Mouse (Mus musculus) cerebellum, postnatal 4 days (tissue): Measurements from ENCODE around the gene Fam198a.
A peak's percentile ranks its signal among the peaks of the same experiment; 100 is the strongest.
"Not testable (repeated sequence)": the region's sequence is repeated elsewhere in the genome, so short reads cannot be mapped to it uniquely, and the experiment has no call there.

Source experiments
- DNase-seq, 2 experiments: peaks; one replicate each; pipeline ENCODE4 v3.0.0; 2022; ENCODE audit warnings: low spot score in 2 of 2, mixed read lengths in 1 of 2

Fam198a gene

DNA sequence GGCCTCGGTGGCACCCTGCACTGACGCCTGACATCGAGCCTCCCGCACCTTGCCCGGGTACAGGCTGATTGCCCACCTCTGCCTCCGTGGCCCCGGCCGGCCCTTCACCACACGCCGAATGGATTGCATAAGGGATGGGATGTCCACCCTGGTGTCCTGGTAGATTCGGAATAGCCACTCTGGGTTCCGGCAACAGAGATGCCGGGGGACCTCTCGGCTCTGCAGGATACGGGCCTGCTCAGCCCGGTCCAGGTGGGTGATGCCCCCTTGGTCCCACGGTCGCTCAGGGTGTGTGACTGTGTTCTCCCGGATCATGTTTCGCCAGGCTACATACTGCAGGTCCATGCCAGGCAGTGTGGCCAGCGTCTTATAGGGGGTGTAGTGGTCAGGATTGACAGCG lies 31.4 kb downstream of the Fam198a start:
- no peak for DNase-seq

DNA sequence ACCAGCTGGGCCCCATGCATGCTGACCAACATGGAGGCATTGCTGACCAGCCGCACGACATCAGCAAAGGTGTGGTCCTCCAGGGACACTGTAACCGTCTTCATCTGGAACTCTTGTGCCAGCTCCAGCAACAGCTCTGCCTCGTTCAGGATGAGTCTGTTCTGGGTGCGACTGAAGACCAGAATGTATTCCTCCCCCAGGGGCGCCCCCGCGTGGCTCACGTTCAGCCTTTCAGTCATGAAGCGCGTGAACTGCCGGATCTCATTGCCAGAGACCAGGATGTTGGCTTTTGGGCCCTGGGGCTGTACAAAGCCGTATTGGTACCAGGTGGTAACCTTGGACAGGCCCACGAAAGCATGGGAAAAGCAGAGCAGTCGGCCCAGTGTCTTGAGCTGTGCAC lies 31.9 kb downstream of the Fam198a start:
- DNase-seq, result no peak

DNA sequence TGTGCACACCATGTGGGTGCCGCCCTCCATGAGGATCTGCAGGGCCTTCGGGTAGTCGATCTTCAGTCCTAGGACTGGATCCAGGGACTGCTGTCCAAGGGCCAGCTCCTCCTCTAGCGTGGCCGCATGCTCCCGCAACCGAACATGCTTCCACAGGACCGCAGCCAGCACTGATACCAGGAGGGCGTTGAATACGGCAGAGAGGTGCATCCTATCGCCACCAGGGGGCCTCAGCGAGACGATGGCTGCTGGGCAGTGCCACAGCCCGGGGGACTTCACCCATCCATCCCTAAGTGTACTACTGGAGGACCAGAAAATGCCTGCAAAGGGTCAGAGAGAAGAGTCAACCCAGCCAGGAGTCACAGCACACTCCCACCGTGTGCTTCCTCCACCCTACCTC lies 32.7 kb downstream of the Fam198a start:
- peak; percentile 70 to 86 for DNase-seq

DNA sequence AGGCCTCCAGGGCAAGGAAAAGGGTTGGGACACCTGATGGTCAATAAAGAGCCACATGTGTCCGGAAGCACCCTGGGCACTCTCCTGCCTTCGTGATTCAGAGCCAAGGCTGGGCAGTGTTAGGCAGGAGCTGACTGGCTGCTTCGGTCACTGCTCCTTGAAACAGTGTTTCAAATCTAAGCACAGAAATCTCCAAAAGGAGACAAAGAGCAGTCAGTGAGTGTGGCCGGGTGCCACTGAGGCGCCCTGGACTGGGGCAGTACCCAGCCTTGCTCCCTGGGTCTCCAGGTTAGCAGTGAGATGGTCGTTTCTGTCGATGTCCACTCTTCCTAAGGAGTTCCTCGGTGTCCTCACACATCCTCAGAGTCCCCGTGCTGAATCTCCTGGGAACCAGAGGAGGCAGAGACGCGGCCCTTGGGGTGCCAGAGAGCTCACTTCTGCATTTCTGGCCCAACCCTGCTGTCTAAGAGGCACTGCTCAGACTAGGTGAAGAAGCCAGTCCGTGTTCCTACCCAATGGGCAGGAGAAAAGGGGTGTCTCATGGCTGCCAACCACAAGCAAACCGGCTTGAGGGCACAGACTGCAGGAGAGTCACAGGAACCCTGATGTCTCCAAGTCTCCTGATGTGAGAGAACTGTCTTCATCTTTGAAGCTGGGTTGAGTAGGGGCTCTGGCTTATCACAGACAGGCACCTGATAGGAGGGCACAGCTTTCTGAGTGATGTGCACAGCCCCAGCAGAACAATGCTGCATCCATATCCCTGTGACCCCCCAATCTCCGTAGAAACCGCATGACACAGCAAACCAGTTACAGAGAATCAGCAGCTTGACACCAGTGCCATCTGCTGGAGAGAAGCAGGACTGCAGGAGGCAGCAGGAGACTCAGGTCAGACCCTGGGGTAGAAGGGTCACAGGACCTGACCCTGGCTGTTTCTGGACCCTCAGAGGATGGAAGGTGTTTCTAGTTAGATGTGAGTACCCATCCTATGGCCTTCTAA lies 34.0 kb downstream of the Fam198a start:
- DNase-seq, result peak; percentile 58 to 84

DNA sequence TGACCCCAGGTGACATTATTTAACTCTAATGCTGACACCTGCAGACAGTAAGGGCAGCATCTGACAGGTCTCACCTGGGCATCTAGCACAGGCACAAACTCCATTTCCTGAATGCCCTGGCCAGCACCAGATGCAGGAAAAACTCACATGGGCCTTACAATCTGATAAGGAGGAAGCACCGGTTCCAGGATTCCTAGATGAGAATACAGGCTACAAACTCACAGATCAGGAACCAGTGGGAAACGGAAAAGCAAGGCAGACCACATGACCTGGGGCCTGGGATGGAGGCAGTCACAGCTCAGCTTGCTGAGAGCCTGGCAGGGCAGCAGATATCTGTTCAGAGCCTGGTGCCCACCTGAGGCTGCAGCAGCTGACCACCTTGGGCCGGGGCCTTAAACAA lies 38.1 kb downstream of the Fam198a start:
- no peak for DNase-seq

DNA sequence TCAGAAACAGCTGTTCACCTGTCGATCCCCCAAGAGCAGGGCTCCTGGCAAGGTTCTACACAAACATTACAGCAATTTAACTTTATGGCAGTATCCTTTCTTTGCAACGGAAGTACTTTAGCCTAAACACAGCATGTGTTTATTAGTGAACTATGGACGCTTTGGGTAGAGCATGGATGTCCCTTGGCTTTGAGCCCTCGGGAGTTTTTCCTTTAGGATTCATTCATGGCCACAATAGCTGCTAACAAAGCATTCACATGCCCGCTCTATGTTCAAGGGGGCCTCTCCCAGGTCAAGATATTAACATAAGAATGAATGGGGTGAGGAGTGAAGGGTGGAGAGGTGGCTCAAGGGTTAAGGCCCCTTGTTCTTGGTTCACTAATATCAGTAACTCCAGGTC lies 38.7 kb downstream of the Fam198a start:
- no peak for DNase-seq

DNA sequence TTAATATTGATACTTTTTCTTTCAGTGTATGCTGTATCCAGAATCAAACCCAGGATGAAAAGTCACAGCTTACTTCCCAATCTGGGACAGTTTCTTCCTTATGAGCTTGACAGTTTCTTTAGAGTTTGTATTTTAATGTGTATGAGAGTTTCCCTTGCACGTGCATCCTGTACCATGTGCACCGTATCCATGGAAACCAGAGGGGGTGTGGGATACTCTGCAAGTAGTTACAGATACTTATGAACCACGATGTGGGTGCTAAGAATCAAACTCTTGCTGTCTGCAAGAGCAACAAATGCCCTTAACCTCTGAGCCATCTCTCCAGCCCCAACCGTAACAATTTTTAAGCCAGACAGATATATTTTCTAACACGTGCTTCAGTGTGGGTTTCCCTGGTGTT lies 40.3 kb downstream of the Fam198a start:
- no peak for DNase-seq

DNA sequence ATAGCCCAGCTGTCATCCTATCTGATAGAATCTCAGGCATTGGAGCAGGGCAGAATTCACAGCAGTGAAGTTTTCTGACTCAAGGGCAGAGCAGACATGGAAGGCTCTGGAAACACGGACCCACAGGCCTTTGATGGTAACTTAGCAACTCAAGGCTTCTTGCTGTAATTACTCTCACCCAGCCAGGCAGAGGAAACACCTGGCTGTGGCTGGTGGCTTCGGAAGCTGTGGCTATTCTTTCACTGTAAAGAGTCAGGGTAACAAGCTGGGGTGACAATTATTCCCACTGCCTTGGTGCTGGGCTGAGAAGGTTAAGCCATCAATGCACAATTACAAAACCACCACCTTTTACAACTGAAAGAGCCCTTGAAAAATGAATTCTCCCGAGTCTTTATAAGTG lies 42.3 kb downstream of the Fam198a start:
- no peak for DNase-seq

DNA sequence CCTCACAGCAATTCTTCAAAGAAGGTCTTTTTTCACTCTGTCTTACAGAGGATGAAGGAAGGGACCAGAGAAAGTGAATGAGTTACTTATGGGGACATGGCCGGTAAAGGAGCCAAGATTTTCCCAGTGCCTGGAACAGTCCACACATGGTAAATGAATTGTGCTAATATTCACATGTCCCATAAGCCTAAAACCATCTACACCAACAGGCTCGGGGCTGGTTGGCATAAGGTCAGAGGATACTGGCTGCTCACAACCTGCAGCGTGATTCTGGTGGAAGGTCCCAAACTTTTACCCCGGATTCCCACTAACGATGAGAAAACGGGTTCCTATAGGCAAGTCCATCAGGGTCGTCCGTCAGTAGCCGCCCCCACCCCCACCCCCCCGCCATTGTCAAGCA lies 44.3 kb downstream of the Fam198a start:
- no peak for DNase-seq

DNA sequence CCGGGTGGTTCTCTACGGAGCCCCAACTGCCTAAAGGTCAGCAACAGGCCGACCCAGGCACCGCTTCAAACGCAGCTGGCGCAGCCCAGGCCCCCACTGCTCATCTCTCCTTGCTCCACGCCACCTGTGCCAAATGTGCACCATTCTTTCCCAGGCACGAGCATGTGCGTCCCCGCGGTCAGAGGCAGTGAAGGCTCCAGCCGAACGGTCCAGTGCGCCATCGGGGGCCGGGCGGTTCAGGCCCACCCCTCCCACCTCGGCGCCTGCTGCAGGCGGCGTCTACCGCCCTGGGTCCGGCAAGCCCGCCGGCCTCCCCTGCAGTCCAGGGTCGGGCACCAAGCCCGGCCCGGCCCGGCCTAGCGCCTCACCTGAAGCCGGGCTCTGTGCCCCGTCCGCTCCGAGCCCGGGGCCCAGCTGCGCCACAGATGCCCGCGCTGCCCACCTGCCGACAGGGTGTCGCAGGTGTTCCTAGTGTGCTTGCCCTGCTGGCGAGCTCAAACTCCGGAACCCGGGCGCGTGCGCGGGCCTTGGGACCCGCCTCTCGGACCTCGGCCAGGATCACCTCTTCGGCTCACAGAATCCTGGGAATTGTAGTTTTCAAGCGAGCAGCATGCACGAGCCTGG lies 44.8 kb downstream of the Fam198a start:
- DNase-seq, result peak; percentile 68 to 87

DNA sequence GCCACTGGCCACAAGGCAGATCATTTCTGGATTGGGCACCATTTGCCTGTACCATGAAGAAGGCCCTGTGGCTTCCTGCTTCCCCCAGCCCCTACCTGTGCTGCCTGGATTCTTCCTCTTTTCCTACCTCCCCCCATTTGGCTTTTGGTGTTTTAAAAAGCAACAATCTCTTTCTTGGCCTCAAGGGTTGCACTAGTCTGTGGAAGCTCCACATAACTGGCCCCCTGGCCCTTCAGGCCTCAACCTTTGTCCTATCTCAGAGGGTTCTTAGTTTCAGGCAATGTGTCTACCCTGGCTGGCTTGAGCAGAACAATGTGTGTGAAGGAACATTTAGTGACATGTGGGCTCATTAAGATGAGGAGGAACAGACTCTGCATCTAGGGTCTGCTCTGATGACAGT lies 46.2 kb downstream of the Fam198a start, which contains the start of gene Pomgnt2:
Pomgnt2 (minus strand) TSS at position 101 of the 400 bp plus-strand sequence.
- DNase-seq, result no peak

DNA sequence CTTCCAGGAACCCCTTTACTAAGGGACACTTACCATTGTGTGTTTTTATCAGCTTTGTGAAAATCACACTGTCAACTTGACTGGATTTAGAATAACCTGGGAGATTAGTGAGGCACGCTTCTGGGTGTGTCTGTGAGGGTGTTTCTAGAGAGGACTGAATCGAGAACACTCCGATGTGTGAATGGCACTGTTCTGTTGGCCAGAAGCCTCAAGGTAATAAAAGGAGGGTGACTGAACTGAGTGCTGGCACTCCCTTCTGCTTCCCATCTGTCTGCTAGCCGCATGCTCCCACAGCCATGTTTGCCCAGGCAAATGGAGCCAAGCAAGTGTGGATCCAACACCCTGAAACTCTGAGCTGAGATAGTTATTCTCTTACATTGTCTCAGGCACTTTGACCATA lies 47.2 kb downstream of the Fam198a start:
- DNase-seq, result no peak

DNA sequence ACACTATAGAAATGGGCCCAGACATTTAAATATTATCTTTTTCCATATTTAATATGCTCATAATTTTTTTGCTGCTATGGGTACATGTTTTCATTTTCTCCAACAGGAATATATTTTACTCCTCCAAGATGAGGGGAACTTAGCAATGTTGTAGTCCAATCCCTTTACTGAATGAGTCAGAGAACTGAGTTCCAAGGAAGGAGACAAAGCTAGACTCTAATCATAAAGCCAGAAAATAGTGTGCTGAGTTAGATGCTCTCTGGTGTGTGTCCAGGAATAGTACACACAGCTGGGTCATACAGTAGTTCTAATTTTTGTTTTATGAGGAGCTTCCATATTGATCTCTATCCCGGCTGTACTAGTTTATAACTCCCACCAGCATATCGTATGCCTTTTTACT lies 55.4 kb downstream of the Fam198a start:
- no peak for DNase-seq

DNA sequence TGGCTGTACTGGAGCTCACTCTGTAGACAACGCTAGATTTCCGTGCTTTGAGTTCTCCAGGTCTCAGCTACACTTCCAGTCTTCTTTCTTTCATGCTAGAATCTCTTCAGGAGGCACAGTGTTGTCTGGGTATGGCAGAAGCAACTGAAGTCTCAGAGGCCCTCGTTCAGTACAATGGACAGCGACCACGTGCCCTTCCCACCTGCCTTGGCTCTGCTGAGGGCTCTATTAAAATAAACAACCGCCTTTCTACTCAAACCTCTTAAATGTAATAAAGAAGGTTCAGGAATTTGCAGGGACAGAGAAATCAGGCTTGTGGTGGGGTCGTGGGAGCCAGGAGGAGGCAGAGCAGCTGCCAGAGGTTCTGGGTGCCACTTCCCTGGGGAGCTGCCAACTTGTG lies 55.8 kb downstream of the Fam198a start:
- DNase-seq, result no peak

DNA sequence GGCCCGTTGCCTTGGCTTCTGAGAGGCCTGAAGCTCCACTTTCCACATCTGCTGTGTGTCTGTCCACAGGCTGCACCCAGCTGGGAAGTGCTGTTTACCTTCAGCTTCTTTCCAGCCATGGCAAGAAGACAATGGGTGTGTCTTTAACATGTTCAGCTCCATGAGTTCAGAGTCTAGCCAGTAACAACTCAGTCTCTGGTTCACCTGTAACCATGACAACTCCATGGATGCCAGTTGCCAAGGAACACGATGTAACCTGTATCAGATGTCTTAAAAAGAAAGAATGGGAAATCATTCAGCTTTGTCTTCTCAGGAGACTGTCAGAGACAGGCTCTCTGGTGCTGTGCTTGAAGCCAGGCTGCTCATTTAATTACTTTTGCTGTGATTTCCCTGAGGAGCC lies 58.1 kb downstream of the Fam198a start:
- no peak for DNase-seq

DNA sequence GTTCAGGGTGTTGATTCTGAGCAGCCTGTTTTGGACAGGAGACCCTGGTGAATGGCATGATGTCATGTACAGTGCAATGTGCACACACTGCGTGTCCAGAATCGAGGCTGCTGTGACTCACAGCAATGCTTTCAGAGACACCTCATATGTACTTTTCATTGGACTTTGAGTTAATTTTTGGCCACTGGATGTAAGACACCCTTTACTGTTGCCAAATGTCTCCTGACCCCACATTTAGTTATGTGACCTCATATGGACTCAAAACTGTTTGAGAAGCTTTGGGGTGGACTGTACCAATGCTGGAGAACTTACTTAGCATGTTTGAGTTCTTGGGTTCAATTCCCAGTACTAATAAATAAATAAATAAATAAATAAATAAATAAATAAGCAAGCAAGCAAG lies 60.0 kb downstream of the Fam198a start:
- DNase-seq, result no peak

DNA sequence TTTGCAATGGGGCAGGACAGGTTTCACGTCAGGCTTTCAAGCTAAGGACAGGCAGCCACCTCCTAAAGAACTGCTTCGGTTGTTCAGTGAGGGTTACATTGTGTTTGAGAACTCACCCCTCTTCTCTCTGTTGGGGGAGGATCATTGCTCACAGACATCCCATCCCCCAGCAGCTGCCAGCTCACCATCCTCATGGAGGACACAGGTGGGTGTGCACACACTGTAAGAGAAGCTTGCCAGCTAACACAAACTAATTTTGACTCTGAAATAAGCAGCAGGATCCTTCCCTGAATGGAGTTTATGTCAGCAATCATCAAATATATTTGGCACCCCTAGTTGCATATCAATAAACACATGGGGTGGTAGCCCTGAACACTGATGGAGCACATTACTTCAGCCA lies 62.0 kb downstream of the Fam198a start:
- DNase-seq, result no peak

DNA sequence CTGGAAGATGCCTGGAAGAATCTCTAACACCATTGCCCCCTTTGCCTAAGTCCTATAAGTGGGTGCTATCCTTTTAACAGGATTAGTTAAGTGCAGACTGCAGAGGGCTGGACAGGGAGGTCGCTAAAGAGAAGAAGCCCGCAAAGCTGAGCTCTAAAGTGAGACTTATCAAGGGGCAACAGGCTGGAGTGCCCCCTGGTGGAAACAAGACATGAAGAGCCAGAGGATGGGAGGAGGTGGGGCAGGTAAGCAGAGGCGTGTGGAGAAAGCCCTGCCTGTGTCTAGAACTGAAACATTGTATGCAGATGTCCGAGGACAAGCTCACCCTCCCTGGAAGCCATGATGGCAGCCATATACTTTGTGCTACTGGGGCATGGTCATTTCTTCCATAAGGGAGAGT lies 62.8 kb downstream of the Fam198a start:
- DNase-seq, result no peak

DNA sequence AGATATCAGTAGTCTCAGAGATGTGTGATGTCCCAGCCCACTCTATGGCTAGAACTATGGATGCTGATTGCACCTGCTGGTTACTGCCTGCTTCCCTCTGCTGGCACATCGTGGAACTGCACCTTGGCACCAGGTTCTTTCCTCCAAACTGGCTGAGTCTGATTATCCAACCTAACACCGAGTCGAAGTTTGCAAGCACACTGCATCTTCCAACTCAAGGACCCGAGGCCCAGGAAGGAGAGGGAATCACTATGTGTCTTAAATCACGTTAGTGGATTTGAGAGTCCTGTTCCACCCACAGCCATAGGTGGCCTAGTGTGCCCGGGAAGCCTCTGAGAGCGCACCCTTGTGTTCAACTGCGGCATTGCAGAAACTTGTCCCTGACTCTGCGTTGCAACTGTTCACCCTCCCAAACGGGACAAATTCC lies 63.5 kb downstream of the Fam198a start:
- peak; percentile 75 to 91 for DNase-seq

DNA sequence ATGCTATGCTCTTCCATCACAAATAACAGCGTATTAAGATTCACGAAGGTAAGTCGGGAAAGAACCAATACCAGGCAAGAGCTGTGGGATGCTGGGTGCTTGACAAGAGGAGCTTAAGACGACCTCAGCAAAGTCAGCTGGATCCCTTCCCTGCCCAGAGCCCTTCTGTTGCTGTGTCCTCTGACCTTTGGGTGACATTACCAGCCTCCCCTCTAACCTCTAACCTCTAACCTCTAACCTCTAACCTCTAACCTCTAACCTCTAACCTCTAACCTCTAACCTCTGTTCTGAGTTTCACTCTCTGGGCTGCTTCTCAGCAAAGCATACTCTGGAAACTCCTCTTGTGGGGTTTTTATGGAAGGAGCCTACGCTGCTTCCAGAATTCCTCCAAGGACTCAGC lies 67.3 kb downstream of the Fam198a start:
- no peak for DNase-seq

DNA sequence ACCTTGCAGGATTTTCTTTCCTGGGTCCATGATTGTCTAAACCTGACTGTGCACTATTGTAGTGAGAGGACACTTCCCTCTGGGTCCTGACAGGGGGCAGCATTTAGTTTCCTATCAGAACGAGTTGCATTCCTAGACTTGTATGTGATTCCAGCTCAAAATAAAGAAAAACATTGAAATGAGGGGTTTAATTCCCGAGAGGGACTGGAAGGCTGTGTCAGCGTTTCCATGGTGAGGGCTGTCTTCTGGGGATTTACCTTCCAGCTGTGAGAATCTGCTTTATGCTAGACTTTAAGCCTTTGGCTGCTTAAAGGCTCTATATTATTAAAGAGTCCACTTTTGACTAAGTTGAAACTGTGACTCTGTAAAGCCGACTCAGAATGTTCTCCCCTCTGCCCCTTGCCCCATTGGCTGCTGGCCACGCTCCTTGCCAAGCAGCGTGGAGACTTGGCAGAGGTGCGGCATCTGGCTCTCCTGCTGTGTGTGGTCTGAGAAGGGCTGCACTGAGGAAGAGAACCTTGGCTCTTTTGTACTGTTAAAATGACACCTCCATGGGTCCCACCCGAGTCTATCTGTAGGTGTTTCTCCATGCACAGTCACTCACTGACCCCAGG lies 68.1 kb downstream of the Fam198a start:
- DNase-seq, result peak; percentile 29 to 65

DNA sequence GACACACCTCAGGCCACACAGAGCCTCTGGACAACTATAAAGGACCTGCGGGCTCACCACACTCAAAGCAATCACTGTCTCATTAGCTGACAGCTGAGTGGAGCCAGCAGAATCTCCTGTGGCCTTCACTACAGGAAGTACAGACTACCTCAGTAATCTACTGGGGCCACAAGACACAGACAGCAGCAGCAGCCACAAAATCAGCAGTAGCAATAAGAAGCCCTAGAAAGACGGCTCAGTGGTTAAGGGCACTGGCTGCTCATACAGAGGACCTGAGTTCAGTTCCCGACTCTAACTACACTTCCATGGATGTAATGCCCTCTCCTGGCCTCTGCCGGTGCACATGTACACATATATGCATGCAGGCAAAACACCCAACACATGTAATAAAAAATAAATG lies 69.5 kb downstream of the Fam198a start:
- no peak for DNase-seq

DNA sequence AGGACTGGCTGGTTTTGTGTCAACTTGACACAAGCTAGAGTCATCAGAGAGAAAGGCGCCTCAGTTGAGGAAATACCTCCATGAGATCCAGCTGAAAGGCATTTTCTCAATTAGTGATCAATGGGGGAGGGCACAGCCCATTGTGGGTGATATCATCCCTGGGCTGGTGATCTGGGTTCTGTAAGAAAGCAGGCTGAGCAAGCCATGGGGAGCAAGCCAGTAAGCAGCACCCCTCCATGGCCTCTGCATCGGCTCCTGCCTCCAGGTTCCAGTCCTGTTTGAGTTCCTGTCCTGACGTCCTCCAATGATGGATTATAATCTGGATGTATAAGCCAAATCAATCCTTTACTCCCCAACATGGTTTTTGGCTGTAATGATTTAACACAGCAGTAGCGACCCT lies 70.4 kb downstream of the Fam198a start:
- not testable (repeated sequence) for DNase-seq
